Comparison of ENCODE assay signal across 18 mouse cellular contexts in genomic region chr1:190846074-190846730, GRCm38 (mm10).
DNase-seq lines count a peak whose midpoint lies in the region; ATAC-seq and TF ChIP-seq lines count a peak whose summit lies in the region.
"Had no signal": no experiment of that assay in that cellular context is flagged by ENCODE, and none has a peak within 500 bp of the region (broad histone marks: within the 10 kb centered on the region; RNA-seq: fewer than 3 reads in every experiment).

No protein-coding gene starts in this region.

- peak; percentile 23 to 68 for DNase-seq in left cerebral cortex, postnatal 25 days (ENCODE audit: low spot score in 2 of 2)
- no peak for DNase-seq in left cerebral cortex, adult 2 months (ENCODE audit: extremely low spot score in 1 of 2, low spot score in 2 of 2)
- no peak for DNase-seq in Patski (ENCODE audit: low read depth, low spot score)
- DNase-seq in brain, embryonic 18.5 days (ENCODE audit: low read depth, low spot score), result peak; percentile 24
- no peak for DNase-seq in spleen, postnatal 10 days (ENCODE audit: low spot score in 2 of 2)
- DNase-seq in urinary bladder, adult 2 months (ENCODE audit: low spot score), result no peak
- DNase-seq: cerebellum, adult 8-10 months; gastrocnemius, adult 2 months; kidney, adult 9 months; left cerebral cortex, postnatal 4 days; liver; thymus, postnatal 36 days had no signal

- H3K27ac ChIP-seq in intestine, embryonic 16.5 days (ENCODE audit: low read length), result no peak overlapping the region
- no peak overlapping the region for H3K27ac ChIP-seq in intestine, postnatal 0 days (ENCODE audit: low read depth, low read length)
- no peak overlapping the region for H3K27ac ChIP-seq in left cerebral cortex, adult 2 months
- H3K27ac ChIP-seq: embryonic facial prominence, embryonic 10.5 days; gastrocnemius, adult 2 months; hindbrain, embryonic 15.5 days had no signal

- H3K4me1 ChIP-seq in intestine, embryonic 16.5 days (ENCODE audit: control insufficient read depth, insufficient read depth, low read length), result peaks cover 10% of the 10 kb centered on the region
- no peaks in the 10 kb centered on the region for H3K4me1 ChIP-seq in intestine, postnatal 0 days (replicated peaks; ENCODE audit: control insufficient read depth, insufficient read depth, low read length)
- H3K4me1 ChIP-seq: hindbrain, embryonic 15.5 days had no signal

- H3K4me2 ChIP-seq in intestine, embryonic 16.5 days (ENCODE audit: low read depth, low read length), result no peak overlapping the region
- no peak overlapping the region for H3K4me2 ChIP-seq in intestine, postnatal 0 days (replicated peaks; ENCODE audit: low read depth)
- H3K4me2 ChIP-seq: hindbrain, embryonic 15.5 days had no signal

- CTCF ChIA-PET in Patski (lab: Charles Lee), result interaction anchor here (0.6 to 1.0 kb wide), 2 partner anchors 12 to 14 kb away, joined by 3 to 5 read pairs; no protein-coding TSS in a partner anchor

- 94% methylated on average over 11 of the region's 11 CpGs for WGBS in intestine, embryonic 16.5 days
- 90% methylated on average over 11 of the region's 11 CpGs for WGBS in intestine, postnatal 0 days

- in situ Hi-C loops in Patski (cut with MboI; ENCODE audit: low pct_unique_long_range_greater_than_20kb), result no loop called here

- peaks cover 2% of the 10 kb centered on the region; the same call in 1 of the 2 replicates for H3K36me3 ChIP-seq in intestine, embryonic 16.5 days (ENCODE audit: control insufficient read depth, insufficient read depth, low read length)
- H3K36me3 ChIP-seq in intestine, postnatal 0 days (ENCODE audit: control insufficient read depth, insufficient read depth), result peaks cover 28% of the 10 kb centered on the region
- H3K36me3 ChIP-seq: hindbrain, embryonic 15.5 days had no signal

- 0 out of 2 replicates have a peak, but pooled peaks have one; percentile 3 for ATAC-seq in intestine, embryonic 16.5 days
- no peak for ATAC-seq in intestine, postnatal 0 days
- peak; percentile 53 for ATAC-seq in Patski
- ATAC-seq: lung, postnatal 0 days; midbrain, embryonic 16.5 days had no signal

- no peak for TF ChIP-seq CTCF in intestine, postnatal 0 days (IDR thresholded peaks at IDR 0.05; ENCODE audit: low read depth)
- no peak for TF ChIP-seq CTCF in left cerebral cortex, adult 2 months (IDR thresholded peaks at IDR 0.05)
- TF ChIP-seq CTCF in Patski (IDR thresholded peaks at IDR 0.05), result no peak

- POLR2A ChIA-PET in Patski (lab: Charles Lee), result no interaction called here

- intact Hi-C loops in left cerebral cortex, postnatal 25 days (cut with DNase I), result no loop called here
- intact Hi-C loops in left cerebral cortex, adult 2 months (cut with DNase I), result no loop called here

- no peaks in the 10 kb centered on the region for H3K9me3 ChIP-seq in intestine, embryonic 16.5 days (ENCODE audit: control insufficient read depth, low read length)
- no peaks in the 10 kb centered on the region for H3K9me3 ChIP-seq in intestine, postnatal 0 days (ENCODE audit: control insufficient read depth)
- H3K9me3 ChIP-seq: embryonic facial prominence, embryonic 10.5 days; hindbrain, embryonic 15.5 days had no signal

- no peak overlapping the region for H3K4me3 ChIP-seq in intestine, embryonic 16.5 days (ENCODE audit: low read length)
- H3K4me3 ChIP-seq in intestine, postnatal 0 days (ENCODE audit: low read depth, low read length), result no peak overlapping the region
- no peak overlapping the region for H3K4me3 ChIP-seq in left cerebral cortex, adult 2 months
- H3K4me3 ChIP-seq: embryonic facial prominence, embryonic 10.5 days; gastrocnemius, adult 2 months; hindbrain, embryonic 15.5 days had no signal

- no peak overlapping the region for H3K9ac ChIP-seq in intestine, embryonic 16.5 days (ENCODE audit: low read depth, low read length)
- H3K9ac ChIP-seq in intestine, postnatal 0 days (ENCODE audit: low read depth, low read length), result no peak overlapping the region
- H3K9ac ChIP-seq: hindbrain, embryonic 15.5 days had no signal

- H3K27me3 ChIP-seq in intestine, embryonic 16.5 days (replicated peaks; ENCODE audit: control insufficient read depth, insufficient read depth, low read length), result no peaks in the 10 kb centered on the region
- H3K27me3 ChIP-seq in intestine, postnatal 0 days (replicated peaks; ENCODE audit: control insufficient read depth, insufficient read depth, low read length), result no peaks in the 10 kb centered on the region
- H3K27me3 ChIP-seq in Patski, result no peaks in the 10 kb centered on the region
- H3K27me3 ChIP-seq: hindbrain, embryonic 15.5 days had no signal

Comparison
In these comparisons a context has a peak if more than half of its experiments do, and no peak if none do; other contexts are left out.
1. DNase-seq: peak in left cerebral cortex, postnatal 25 days (2 of 2) and brain, embryonic 18.5 days (single experiment); none in left cerebral cortex, adult 2 months (0 of 2), Patski (single experiment), spleen, postnatal 10 days (0 of 2) and urinary bladder, adult 2 months (single experiment).